Mouse (Mus musculus): Measurements from ENCODE around the gene Abca2.
A peak's percentile ranks its signal among the peaks of the same experiment; 100 is the strongest.

The Abca2 gene

DNA sequence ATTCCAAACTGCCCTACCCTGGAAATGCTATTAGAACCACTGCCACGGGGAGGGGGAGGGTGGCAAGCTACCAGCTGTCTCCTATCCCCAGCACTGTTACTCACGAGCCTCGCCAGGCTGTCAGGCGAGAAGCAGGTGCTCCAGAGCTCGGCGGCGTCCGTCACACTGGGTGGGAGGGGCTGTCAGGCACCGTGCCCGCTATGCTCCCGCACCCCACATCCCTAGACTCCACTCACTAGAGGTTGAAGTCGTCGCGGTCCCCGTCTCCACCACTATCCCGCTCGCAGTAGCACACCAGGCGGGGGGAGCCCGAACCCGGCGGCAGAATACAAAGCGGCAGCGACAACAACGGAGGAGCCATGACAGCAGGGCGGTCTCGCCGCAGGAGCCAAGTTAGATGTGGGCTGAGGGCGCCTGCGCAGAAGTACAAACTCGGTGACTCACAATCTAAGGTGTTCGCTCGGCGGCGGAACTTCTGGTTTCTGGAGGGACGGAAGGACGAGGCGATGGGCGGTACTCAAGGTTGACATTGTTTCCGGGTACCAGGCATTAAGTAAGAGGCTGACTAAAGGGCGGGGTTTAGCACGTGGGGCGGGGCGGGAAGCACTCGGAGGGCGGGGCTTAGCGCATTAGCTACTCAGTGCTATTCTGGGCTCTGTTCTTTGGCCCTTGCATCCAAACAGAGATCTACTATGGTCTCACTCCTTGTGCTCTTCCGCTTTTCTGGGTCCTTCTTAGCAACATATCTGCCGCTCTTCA is 32.2 kb downstream of the Abca2 start, which contains the start of gene Paxx:
Gene Paxx, minus strand, starts transcription at position 544 of the 759 bp plus-strand sequence.
- DNase-seq (ENCODE audit: low spot score in 2 of 2), result peak; percentile 94 to 95

DNA sequence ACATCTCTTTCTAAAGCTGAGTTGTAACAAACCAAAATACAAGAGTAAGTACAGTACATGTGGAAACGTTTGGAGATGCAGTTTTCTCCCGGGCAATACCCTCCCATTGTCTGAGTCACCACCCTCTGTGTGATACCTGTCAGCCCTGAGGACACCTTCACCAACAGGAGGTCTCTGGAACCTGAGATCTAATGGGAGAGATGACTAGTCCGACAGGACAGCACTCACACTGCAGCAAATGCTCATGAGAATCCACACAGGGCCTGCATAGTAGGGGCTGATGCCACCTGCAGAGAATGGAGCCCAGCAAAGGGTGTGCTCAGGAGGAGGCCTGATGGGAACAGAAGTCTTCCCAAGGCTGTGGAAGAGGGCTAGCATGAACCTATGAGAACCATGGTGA is 32.9 kb downstream of the Abca2 start:
- DNase-seq (ENCODE audit: low spot score in 2 of 2), result no peak

DNA sequence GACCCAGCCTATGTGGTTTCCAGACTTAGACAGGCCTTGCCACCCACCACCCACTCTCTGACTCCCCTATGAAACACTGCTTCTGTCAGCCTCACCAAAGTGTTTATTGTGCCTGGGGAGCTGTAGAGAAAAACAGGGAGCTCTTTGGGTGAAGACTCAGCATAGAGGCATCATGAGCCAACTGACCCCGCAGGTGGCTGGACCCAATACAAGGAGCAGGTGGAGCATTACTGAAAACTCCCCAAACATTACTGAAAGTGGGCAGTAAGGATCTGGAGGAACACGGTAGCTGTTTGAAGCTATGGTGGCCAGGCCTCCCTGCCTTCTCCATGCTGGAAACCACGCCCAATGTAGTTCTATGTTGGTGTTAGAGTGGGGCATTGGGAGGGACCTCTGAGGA is 35.1 kb downstream of the Abca2 start:
- no peak for DNase-seq (ENCODE audit: low spot score in 2 of 2)

DNA sequence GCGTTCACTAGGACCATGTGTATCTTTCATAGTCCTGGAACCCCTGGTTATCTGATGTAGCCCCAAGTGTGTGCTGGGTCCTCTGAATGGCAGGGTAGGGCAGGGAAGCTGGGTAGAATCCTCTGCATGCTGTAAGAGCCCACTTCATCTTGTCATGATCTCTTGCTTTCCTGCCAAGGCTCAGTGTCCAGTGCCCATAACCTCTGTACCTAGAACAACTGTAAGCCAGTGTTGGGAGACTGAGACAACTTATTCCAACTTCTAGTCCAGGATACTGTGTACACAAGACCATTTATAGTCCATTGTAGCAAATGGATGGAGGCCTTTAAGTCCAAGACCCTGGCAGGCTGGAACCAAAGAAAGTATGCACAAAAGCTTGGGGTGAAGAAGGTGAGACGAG is 36.8 kb downstream of the Abca2 start:
- DNase-seq (ENCODE audit: low spot score in 2 of 2), result no peak

DNA sequence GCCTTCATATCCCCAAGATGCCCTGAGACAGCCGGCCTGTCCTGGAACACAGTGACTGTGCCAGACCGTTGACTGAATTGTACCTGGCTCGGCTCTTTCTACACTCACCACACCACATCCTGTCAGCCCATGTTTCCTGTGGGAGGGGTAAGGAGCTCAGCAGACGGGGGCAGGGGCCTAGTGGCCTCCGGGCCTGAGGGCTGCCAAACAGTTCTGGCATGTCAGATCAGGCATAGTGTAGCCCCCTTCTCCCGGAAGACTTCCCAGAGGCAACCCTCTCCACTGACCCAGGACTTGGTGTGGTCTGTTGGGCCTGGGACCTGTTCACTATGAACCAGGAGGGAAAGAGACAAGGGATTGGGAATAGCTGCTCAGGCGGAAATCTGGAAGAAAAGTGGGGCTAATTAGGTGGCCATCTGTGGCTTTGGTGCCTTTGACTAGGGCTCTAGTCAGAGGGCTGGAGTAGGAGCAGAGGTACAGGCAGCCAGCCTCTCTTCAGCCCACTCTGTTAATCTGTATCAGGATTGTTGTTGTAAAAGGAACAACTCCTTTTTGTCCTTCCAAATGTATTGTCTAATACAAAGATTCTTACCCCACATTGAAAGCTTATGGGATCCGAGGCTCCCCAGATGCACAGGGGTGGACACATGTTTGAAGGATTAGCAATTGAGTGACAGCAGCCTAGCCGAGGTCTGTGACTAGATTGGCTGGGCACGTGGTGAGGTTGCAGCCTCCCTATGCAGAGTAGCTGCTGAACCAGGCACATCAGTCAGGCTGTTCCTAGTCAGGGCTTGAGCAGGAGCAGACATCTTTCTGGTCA is 37.5 kb downstream of the Abca2 start:
- DNase-seq (ENCODE audit: low spot score in 2 of 2), result no peak

DNA sequence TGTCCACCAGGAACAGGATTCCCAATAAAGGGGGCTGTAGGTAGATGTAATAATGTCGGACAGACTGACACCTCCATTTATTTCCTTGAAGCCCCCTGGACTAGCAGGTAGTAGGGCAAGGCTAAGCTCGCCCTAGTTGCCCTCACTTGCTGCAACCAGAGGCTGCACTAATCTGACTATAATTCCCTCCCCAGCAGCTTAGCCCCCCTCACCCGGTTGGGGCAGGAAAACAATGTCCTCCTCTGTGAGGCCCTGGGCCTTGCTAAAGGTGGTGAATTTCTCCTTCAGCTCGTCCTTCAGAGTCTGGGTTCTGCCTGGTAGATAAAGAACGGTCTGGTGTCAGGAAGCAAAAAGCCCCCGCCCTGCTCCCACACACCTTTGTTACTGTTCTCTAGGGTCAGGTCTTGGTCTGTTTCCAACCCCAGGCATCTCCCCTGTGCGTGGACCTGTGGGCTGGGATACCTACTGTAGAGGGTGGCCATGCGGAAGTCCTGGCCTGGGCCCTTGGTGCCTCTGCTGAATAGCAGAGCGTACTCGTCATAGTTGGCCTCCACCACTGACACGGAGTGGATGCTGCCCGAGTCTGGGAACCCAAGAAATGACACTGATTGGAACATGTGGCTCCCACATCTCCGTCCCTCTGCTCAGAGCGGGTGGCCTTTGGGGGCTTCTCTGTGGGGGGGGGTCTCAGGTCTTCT is 39.3 kb downstream of the Abca2 start:
- no peak for DNase-seq (ENCODE audit: low spot score in 2 of 2)

DNA sequence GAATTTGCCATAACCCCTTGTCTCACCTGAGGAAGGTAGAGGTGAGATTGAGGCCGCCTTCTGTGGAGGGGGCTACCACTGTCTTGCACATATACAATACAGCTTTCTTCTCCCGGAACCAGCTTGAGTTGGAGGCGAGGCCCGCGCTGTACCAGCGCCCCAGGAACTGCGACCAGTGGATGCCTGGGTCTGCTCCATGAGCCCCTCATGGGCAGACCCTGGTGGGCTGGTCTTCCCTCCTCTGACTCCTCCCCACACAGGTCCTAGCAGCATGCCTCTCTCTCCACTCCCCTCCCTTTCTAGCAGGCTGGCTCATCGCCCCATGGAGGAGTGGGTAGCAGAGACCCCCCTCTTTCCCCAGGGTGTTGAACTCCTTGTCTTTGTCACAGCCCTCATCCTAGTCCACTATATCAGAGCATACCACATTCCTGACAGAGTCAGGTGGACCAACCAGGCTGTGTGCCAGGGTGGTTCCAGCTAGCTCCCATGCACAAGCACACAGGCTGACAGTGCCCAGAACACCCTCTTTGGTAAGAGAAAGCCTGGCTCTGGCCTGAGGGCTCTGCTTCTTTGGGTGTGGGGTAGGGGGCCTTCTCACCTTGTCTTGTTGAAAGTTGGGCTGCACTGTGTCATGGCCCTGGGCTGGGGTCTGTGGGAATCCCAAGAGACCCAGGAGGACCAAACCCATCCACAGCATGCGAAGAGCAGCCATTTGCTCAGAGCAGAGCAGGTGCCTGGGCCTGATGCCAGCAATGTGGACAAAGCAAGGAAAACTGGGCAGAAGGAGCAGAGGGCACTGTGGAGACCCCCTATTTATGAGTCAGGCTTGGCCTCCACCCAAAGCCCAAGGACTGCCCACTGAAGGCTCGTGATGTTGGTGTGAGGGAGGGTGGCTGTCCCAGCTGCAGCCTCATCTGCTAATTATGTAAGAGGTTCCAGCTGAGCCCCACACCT is 40.7 kb downstream of the Abca2 start:
- DNase-seq (ENCODE audit: low spot score in 2 of 2), result peak in 1 of 2 experiments; percentile 48

DNA sequence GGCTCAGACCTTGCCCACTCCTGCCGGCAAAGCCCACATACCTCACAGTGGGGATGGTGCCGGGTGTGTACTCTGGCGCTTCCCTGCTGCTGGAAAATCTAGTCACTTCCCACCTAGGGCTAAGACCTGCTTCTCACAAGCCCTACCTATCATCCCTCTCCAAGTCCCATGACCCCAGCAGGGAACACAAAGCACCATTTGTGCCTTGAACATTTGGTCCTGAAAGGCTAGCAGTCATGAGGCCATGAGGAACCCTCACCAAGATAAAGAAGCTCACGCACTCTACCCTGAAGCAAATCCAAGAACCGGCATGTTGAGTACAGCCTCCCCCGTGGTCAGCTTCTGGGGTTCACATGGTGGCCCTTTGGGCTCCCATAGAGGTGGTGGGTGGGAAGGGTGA is 41.5 kb downstream of the Abca2 start, which contains the start of gene Ptgds:
Gene Ptgds, minus strand, starts transcription at position 78 of the 400 bp plus-strand sequence.
- no peak for DNase-seq (ENCODE audit: low spot score in 2 of 2)

DNA sequence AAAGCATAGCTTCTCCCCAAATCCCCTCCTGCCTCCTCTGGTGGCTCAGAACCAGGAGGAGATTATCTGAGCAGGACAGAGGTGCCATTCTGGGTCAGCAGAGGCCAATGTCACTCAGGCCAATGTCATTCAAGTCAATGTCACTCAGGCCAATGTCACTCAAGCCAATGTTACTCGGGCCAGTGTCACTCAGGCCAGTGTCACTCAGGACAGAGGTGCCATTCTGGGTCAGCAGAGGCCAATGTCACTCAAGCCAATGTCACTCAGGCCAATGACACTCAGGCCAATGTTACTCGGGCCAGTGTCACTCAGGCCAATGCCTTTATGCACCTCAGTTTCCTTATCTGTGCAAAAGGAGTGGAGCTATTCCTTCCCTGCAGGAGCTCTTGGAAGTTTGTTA is 44.0 kb downstream of the Abca2 start:
- DNase-seq (ENCODE audit: low spot score in 2 of 2), result no peak

DNA sequence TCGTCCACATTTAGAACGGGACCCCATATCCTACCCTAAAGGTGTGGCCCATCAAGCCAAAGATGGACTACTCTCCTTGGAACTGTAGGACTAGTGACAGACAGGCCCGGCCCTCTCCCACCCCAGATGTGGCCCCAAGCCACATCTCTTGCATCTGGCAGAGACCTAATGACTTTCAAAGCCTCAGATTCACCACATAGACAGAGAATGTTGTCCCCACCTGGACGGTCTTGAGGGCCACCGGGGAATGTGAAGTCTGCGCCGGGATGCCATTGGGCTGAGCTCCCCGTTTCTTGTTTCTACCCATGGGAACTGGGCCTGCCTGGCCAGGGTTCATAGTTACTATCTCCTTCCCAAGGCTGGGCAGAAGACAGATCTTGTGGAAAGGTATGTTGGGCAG is 49.0 kb downstream of the Abca2 start:
- DNase-seq (ENCODE audit: low spot score in 2 of 2), result no peak

DNA sequence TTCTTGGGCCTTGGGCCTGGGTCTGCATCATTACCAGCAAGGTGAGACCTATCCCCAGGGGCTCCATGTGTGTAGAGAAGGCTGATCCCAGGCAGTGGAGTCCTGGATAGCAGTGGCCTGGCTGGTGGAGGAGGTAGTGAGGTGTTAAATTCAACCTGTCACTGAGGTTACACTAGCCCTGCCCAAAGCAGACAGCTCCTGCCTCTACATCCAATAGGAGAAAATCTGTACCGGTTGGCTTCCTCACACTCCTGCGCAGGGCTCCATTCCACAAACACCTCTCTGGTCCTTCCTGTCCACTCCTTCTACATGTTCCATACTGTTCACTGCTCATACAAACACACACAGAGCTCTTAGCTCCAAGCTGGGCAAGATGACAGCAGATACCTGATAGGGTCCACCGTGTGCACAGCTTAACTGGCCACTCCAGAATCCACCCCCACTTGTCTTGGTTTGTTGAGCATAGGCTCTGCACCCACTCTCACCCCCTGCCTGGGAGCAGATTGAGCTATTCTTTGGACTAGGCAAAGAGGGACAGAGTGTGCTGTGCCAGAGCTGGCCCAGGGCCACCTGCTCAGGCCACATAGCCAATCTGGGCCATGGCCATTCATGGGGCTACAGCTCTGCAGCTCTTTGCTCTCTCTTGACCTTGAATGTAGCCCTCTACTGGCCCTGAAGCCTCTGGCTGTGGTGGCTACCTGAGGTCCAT is 49.6 kb downstream of the Abca2 start:
- DNase-seq (ENCODE audit: low spot score in 2 of 2), result peak; percentile 66

DNA sequence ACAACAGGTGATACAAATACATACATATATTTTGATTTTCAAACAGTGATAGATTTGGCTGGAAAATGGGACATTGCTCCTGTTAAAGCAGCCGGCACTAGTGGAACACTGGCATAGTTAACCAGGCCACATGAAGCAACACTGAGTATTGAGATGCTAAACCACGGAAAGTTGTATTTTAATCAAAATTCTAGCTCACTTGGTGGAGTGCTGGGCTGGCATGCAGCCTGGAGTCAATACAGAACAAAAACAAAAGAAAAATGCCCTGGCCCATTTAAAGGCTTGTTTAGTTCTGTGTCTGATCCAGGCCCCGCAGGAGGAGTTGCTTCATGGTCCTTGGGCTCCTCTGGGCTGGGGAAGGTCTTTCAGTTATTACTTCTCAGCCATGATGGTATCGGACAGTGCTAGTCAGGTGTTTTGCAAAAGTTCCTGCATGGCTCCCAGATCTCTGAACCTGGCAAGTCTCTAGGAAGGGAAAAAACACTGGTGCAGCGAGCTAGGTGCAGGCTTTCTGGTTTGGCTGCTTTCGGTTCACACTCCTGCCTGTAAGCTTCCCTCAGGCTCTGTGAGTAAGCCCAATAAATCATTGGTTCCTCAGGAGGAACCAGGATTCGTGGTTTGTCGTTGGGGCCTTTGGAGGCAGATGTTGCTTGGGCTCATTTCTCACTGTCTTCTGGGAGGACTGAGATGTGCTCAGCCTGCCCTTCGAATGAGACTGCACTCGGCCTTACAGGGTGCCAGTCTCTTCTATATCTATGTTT is 51.2 kb downstream of the Abca2 start:
- DNase-seq (ENCODE audit: low spot score in 2 of 2), result no peak

DNA sequence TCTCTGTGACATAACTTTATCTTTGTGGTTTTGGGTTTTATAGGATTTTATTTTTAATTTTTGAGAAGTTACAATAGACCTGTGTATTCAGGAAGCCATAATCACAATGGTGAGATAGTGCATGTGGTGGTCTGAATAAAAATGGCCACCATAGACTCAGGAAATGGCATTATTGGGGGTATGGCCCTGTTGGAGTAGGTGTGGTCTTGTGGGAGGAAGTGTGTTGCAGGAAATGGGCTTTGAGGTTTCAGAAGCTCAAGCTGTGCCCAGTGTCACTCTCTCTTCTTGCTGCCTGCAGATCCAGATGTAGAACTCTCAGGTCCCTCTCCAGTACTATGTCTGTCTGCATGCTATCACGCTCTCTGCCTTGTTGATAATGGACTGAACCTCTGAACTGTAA is 52.0 kb downstream of the Abca2 start:
- no peak for DNase-seq (ENCODE audit: low spot score in 2 of 2)

DNA sequence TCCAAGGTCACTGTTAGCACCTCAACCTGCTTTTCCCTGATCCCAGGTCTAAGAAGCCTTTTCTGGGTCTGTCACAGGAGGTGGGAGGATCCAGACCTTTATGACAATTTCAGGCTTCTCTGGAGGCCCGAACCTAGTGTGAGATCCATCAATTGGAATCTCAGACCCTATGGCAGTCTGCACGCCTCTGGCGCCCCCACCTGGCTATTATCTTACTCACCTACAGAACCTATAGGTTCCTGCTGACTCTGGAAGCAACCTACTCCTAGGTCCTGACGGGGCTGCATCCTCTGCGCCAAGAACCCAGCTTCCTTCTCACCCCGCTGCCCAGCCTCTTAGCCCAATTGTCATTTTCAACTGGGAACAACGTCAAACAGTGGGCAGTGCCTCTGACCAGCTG is 54.5 kb downstream of the Abca2 start:
- no peak for DNase-seq (ENCODE audit: low spot score in 2 of 2)

DNA sequence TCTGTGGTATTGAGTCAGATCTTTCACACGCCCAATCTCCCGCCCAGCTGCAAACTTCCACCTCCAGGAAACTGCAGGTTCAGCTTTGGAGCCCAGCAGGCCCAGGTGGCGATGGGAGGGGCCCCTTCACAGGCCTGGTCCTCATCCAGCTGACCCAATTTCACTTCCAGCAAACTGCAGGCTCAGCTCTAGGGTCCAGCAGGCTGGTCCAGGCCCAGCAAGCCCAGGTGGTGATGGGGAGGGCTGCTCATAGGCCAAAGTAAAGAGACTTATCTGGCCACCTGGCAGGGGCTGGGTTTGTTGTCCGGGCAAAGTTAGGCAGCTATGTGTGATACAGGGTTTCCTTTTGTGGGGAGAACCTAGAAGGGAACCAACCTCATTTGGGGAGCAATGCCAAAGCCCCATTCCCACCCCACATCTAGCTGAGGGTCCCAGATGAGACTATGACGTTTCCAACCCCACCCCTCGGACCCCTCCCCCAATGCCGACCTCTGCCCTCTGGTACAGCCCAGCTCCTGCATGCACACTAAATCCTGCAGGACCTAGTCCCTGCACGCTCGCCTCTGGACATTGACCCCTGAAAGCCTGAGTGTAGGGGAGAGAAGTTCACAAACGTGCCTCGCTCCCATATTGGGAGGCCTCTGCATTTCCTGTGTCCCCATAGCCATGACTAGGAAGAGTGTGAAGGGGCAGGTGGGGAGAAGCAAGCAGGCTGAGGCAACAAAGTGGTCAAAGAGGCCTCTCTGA is 56.6 kb downstream of the Abca2 start:
- no peak for DNase-seq (ENCODE audit: low spot score in 2 of 2)

DNA sequence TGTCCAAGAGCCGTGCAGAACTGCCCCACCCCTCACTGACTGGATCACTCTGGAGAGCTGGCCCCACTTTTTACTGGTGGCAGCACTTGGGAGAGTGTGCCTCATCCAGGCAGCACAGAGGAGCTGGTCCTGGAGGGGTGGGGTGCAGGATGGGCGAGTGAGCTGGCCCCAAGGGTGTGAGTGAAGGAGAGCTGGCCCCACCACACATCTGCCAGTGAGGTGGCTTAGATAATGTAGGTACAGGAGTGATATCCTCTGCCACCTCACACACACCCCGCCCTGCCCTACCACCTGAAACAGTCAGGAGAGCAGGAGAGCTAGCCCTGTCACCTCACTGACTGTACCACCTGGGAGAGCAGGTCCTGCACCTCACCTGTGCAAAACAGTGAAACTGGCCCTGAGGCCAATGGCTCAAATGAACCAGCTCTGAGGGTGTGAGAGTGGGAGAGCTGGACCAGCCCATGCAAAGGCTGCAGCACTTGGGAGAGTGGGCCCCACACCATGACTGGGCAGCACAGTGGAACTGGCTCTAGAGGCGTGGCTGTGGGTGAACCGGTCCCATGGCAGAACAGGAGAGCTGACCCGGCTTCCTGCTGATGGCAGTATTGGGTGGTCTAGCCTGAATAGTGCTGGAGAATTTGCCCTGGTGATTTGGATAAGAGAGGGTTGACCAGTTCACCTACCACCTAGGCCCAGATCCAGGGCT is 59.6 kb downstream of the Abca2 start:
- no peak for DNase-seq (ENCODE audit: low spot score in 2 of 2)

DNA sequence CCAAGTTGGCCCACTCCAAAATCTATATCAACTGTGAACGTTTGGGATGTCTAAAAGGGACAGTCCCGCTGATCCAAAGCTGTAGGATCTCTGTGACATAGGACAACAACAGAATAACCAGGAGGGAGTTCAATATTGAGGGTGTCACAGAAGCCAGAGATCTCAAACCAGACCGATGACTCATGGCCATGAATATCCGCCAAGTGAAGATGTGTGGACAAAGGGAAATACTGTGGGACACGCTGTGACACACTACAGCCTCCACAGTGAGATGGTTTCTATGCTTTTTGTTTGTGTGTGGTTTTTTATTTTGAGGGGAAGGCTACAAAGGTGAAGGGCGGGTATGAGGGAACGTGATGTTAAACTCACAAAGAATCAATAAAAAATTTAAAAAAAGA is 60.2 kb downstream of the Abca2 start:
- no peak for DNase-seq (ENCODE audit: low spot score in 2 of 2)

DNA sequence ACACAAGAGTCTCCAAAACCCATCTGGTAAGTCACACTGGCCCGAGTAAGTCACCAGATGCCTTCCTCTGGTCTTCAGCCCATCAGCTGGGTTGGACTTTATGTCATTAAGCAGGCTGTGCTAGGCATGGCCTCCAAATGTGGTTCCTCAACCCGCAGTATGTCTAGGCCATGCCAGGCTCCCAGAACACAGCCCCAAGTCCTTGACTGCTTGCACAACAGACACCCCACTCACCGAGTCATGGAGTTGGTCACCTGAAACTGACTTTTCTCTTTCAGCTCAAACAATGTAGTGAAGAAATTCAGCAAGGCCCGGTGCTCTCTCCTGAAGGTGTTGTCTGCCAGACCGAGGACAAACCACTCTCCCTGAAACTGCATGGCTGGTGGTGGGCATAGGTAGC is 64.5 kb downstream of the Abca2 start:
- DNase-seq (ENCODE audit: low spot score in 2 of 2), result no peak

All from right cerebral cortex, postnatal 36 days (tissue).